ENCODE assay signal across 7 mouse cellular contexts in genomic region chr1:133328896-133329637, GRCm38 (mm10). TPM values are rescaled to one million over a fixed set of nuclear protein-coding genes. Genes with fewer than 3 reads are reported as not detected.
A peak's percentile ranks its signal among the peaks of the same experiment; 100 is the strongest.
DNase-seq lines count a peak whose midpoint lies in the region; ATAC-seq lines count a peak whose summit lies in the region.

No protein-coding gene starts in this region.

- peaks cover 8% of the 10 kb centered on the region for H3K4me1 ChIP-seq in intestine, embryonic 15.5 days (replicated peaks)

- H3K27me3 ChIP-seq in intestine, embryonic 15.5 days (replicated peaks) = peaks cover 5% of the 10 kb centered on the region

- peak; percentile 17 for DNase-seq in Muller cell, postnatal 12 days (ENCODE audit: inconsistent ontology term)
- DNase-seq in embryo, embryonic 10.5 days (ENCODE audit: low spot score) = peak; percentile 27
- DNase-seq in lung, postnatal 36 days = peak; percentile 72
- DNase-seq in cerebellum, postnatal 14 days = no peak
- no peak for DNase-seq in gastrocnemius, adult 18-20 months (ENCODE audit: low spot score)

- peak overlapping the region; percentile 29 for H3K4me3 ChIP-seq in intestine, embryonic 15.5 days (replicated peaks)

- H3K9ac ChIP-seq in intestine, embryonic 15.5 days = peak overlapping the region; percentile 42

- H3K27ac ChIP-seq in intestine, embryonic 15.5 days = no peak overlapping the region

- H3K9me3 ChIP-seq in intestine, embryonic 15.5 days = no peaks in the 10 kb centered on the region

- H3K4me2 ChIP-seq in intestine, embryonic 15.5 days (replicated peaks) = peak overlapping the region; percentile 79

- ATAC-seq in intestine, embryonic 15.5 days = peak; percentile 47
- ATAC-seq in activated CD4-positive, CD25-positive, alpha-beta regulatory T cell, adult 4 months = no peak

- 7% methylated on average over 34 of the region's 34 CpGs for WGBS in intestine, embryonic 15.5 days

- H3K36me3 ChIP-seq in intestine, embryonic 15.5 days = no peaks in the 10 kb centered on the region

RNA-seq across cellular contexts. Expression of gene Kiss1, which starts 7.4 kb away (rescaled TPM):
- polyA plus RNA-seq in intestine, embryonic 15.5 days (2015; fragmentation: Nextera tagmentation; extraction: Ambion mirVana) = not detected in 2 replicates
- not detected for polyA plus RNA-seq in activated CD4-positive, CD25-positive, alpha-beta regulatory T cell, adult 4 months (2017; shearing (Covaris generic))
- total RNA-seq in gastrocnemius, adult 18-20 months (2021) = not detected

RNA-seq across cellular contexts. Expression of gene Golt1a, which starts 19.5 kb away (rescaled TPM):
- polyA plus RNA-seq in intestine, embryonic 15.5 days (2015; fragmentation: Nextera tagmentation; extraction: Ambion mirVana) = 18.2 and 23.8 TPM in 2 replicates
- polyA plus RNA-seq in activated CD4-positive, CD25-positive, alpha-beta regulatory T cell, adult 4 months (2017; shearing (Covaris generic)) = not detected
- not detected for total RNA-seq in gastrocnemius, adult 18-20 months (2021)

RNA-seq across cellular contexts. Expression of gene Ren1, which starts 21.2 kb away (rescaled TPM):
- polyA plus RNA-seq in intestine, embryonic 15.5 days (2015; fragmentation: Nextera tagmentation; extraction: Ambion mirVana) = 2.7 and 8.5 TPM in 2 replicates
- not detected for polyA plus RNA-seq in activated CD4-positive, CD25-positive, alpha-beta regulatory T cell, adult 4 months (2017; shearing (Covaris generic))
- under 1 TPM in 1 of 2 experiments, not detected in 1; 0.46 TPM for total RNA-seq in gastrocnemius, adult 18-20 months (2021)

RNA-seq across cellular contexts. Expression of gene Etnk2, which starts 34.3 kb away (rescaled TPM):
- 3.3 and 3.5 TPM in 2 replicates for polyA plus RNA-seq in intestine, embryonic 15.5 days (2015; fragmentation: Nextera tagmentation; extraction: Ambion mirVana)
- polyA plus RNA-seq in activated CD4-positive, CD25-positive, alpha-beta regulatory T cell, adult 4 months (2017; shearing (Covaris generic)) = under 1 TPM in 1 of 2 experiments, not detected in 1; 0.20 TPM
- total RNA-seq in gastrocnemius, adult 18-20 months (2021) = under 1 TPM; 0.17 to 0.34 TPM

Comparison
In these comparisons a context has a peak if more than half of its experiments do, and no peak if none do; other contexts are left out.
1. DNase-seq: peak in Muller cell, postnatal 12 days (single experiment), embryo, embryonic 10.5 days (single experiment) and lung, postnatal 36 days (single experiment); none in cerebellum, postnatal 14 days (0 of 2) and gastrocnemius, adult 18-20 months (single experiment).
2. RNA of gene Golt1a, which starts 19.5 kb away (polyA plus RNA-seq): 18.2 to 23.8 TPM in intestine, embryonic 15.5 days; not detected in activated CD4-positive, CD25-positive, alpha-beta regulatory T cell, adult 4 months; every median in the first group is over 10 times any median in the second.